Mouse (Mus musculus) heart, embryonic 16.5 days (tissue): ENCODE measurements around the gene Rybp. TPM values are rescaled to one million over a fixed set of nuclear protein-coding genes. Genes with fewer than 3 reads are reported as not detected.

Experiments
- ATAC-seq: fragments of 200-750 bp; cut with Nextera tagmentation; replicated peaks from 2 replicates; pipeline ENCODE4 v1.8.0; 2017; ENCODE audit warnings: moderate number of reproducible peaks; ENCODE audit not compliant: insufficient read depth, low FRiP score; ENCODE audit errors: extremely low read depth
- H3K27ac ChIP-seq: fragments of 300-500 bp; sonication (generic); 2 replicates; pipeline ENCODE4 v1.5.1; 2014; ENCODE audit warnings: mild to moderate bottlenecking, low read length, control low read depth, moderate library complexity
- H3K27me3 ChIP-seq: fragments of 300-500 bp; sonication (generic); 2 replicates; pipeline ENCODE4 v1.6.1; 2014; ENCODE audit warnings: low read length, mixed read lengths; ENCODE audit not compliant: control insufficient read depth, insufficient read depth
- H3K36me3 ChIP-seq: fragments of 300-500 bp; sonication (generic); 2 replicates; pipeline ENCODE4 v1.6.1; 2014; ENCODE audit not compliant: control insufficient read depth, insufficient read depth
- H3K4me1 ChIP-seq: fragments of 300-500 bp; sonication (generic); 2 replicates; pipeline ENCODE4 v1.6.1; 2014; ENCODE audit warnings: low read length, mixed read lengths; ENCODE audit not compliant: control insufficient read depth, insufficient read depth
- H3K4me2 ChIP-seq: fragments of 300-500 bp; sonication (generic); 2 replicates; pipeline ENCODE4 v1.6.1; 2014; ENCODE audit warnings: low read depth, mild to moderate bottlenecking, control low read depth, low read length
- H3K4me3 ChIP-seq: fragments of 300-500 bp; sonication (generic); 2 replicates; pipeline ENCODE4 v1.5.1; 2014; ENCODE audit warnings: mild to moderate bottlenecking, control low read depth, low read length
- H3K9ac ChIP-seq: fragments of 300-500 bp; sonication (generic); 2 replicates; pipeline ENCODE4 v1.6.1; 2014; ENCODE audit warnings: low read length, control low read depth
- H3K9me3 ChIP-seq: fragments of 300-500 bp; sonication (generic); replicated peaks from 2 replicates; pipeline ENCODE4 v1.6.1; 2016; ENCODE audit warnings: low read length; ENCODE audit not compliant: control insufficient read depth
- WGBS: fragments of 180-500 bp; shearing (Covaris S2); extraction: QIAGEN DNeasy Blood & Tissue Kit; methylation state at CpG from one replicate; pipeline ENCODE4 v1.1.7; 2014; 5-methylcytosine and 5-hydroxymethylcytosine counted together
- polyA plus RNA-seq: library from polyadenylated mRNA; unstranded; fragments of >200 nt; fragmentation: Nextera tagmentation; extraction: Ambion mirVana; gene quantifications from 2 replicates; pipeline ENCODE4 v1.2.1, GENCODE M21; 2015

Gene Rybp
- polyA plus RNA-seq, 1 experiment from 2014 or later: 10.8 TPM

- H3K4me3 ChIP-seq: no peak overlapping the region
- no peak overlapping the region for H3K9ac ChIP-seq
- 52% methylated on average over 3 of the region's 3 CpGs for WGBS
- H3K27me3 ChIP-seq: no peaks in the 10 kb centered on the region
- no peaks in the 10 kb centered on the region for H3K36me3 ChIP-seq
- ATAC-seq: no peak; the same call in 1 of the 2 replicates
- H3K27ac ChIP-seq: no peak overlapping the region
- peaks cover 17% of the 10 kb centered on the region for H3K4me1 ChIP-seq
- H3K4me2 ChIP-seq: no peak overlapping the region
- H3K9me3 ChIP-seq: no peaks in the 10 kb centered on the region
Measured at GRCm38 (mm10) chr6:100233522-100233921, 53.8 kb downstream of the Rybp start.

DNA sequence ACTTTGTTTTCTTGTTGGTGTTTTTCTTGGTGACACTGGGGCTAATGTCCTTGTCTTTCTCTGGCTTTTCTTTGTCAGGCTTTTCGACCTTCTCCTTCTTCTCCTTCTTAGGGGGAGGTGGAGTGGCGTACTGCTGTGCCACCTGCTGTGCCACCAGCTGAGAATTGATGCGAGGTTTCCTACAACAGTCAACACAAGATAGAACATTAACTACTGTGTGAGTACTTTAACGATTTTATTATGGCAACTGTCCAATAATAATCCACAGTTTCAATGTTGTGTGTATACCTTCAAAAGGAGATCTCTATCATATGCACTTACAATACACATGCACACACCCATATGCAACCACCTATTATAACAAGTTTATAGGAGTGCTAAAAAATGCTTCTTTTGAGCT lies 54.2 kb downstream of the Rybp start:
- Histone ChIP-seq H3K27me3 (no peaks in the 10 kb centered on the region), H3K36me3 (no peaks in the 10 kb centered on the region), H3K9me3 (no peaks in the 10 kb centered on the region), H3K4me2 (no peak overlapping the region), H3K27ac (no peak overlapping the region), H3K4me1 (peaks cover 17% of the 10 kb centered on the region), H3K9ac (no peak overlapping the region), H3K4me3 (no peak overlapping the region)
- no peak for ATAC-seq
- 56% methylated on average over 4 of the region's 4 CpGs for WGBS

DNA sequence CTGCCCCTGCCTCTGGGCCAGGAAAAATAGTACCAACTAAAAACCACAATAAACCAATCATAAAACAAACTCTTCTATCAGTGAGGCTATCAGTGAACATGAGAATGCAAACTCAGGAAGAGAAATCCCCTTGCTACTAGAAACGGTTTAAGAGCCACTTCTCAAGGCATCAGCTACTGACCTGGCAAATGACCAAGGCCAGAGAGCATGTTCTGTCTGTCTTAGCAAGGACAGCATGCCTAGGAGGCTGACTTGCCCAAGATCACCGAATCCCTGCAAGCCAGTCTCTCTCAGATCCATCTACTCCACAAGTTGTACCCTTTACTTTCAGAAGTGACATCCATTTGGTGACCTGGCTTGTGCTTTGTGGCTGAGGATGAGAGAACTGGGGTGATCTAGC lies 61.1 kb downstream of the Rybp start:
- Histone ChIP-seq H3K27ac (no peak overlapping the region), H3K27me3 (no peaks in the 10 kb centered on the region), H3K36me3 (no peaks in the 10 kb centered on the region), H3K4me3 (no peak overlapping the region), H3K9me3 (0 out of 2 replicates have a peak, but pooled peaks cover 2% of the 10 kb centered on the region), H3K4me1 (peaks cover 10% of the 10 kb centered on the region), H3K4me2 (no peak overlapping the region), H3K9ac (no peak overlapping the region)
- WGBS: 34% methylated on average over 2 of the region's 2 CpGs
- ATAC-seq: no peak

DNA sequence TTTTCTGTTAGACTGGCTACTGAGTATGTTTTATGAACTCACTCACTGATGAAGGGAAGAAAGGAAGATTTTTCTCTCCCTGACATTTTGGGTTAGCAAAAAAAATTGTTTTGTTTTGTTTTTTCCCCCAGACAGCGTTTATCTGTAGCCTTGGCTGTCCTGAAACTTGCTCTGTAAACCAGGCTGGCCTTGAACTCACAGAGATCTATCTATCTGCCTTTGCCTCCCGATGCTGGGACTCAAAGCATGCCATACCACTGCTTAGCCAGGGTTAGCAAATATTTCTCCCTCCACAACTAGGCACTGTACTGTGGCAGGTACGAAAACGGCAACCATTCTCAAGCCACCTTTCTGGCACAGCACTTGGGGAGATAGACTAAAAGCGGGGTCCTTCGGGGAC lies 63.4 kb downstream of the Rybp start:
- Histone ChIP-seq H3K27me3 (no peaks in the 10 kb centered on the region), H3K9ac (no peak overlapping the region), H3K4me2 (no peak overlapping the region), H3K4me3 (no peak overlapping the region), H3K36me3 (no peaks in the 10 kb centered on the region), H3K4me1 (peaks cover 15% of the 10 kb centered on the region), H3K9me3 (0 out of 2 replicates have a peak, but pooled peaks cover 2% of the 10 kb centered on the region), H3K27ac (no peak overlapping the region)
- WGBS: 90% methylated on average over 6 of the region's 6 CpGs
- ATAC-seq: no peak

- no peak for ATAC-seq
- H3K4me1 ChIP-seq: peaks cover 16% of the 10 kb centered on the region
- 0 out of 2 replicates have a peak, but pooled peaks cover 2% of the 10 kb centered on the region for H3K9me3 ChIP-seq
- no peaks in the 10 kb centered on the region for H3K36me3 ChIP-seq
- no peaks in the 10 kb centered on the region for H3K27me3 ChIP-seq
- no peak overlapping the region for H3K4me2 ChIP-seq
- no peak overlapping the region for H3K4me3 ChIP-seq
- no peak overlapping the region for H3K27ac ChIP-seq
- no peak overlapping the region for H3K9ac ChIP-seq
- WGBS: 90% methylated on average over 10 of the region's 10 CpGs
Measured at GRCm38 (mm10) chr6:100223435-100223834, 63.9 kb downstream of the Rybp start.

DNA sequence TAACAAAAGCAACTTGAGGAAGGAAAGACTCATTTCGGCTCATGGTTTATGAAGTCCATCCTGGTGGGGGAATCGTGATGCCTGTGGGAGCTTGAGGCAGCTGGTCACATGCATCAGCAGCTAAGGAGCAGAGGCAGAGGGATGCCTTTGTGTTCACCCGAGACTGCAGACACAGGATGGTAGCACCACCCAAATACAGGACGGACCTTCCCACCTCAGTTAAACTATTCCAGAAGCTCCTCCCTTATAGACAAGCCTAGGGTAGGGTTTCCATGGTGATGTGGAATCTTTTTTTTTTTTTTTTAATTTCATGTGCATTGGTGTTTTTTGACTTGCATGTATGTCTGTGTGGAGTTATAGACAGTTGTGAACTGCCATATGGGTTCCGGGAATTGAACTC lies 64.4 kb downstream of the Rybp start:
- no peak for ATAC-seq
- Histone ChIP-seq H3K27me3 (no peaks in the 10 kb centered on the region), H3K4me2 (no peak overlapping the region)

DNA sequence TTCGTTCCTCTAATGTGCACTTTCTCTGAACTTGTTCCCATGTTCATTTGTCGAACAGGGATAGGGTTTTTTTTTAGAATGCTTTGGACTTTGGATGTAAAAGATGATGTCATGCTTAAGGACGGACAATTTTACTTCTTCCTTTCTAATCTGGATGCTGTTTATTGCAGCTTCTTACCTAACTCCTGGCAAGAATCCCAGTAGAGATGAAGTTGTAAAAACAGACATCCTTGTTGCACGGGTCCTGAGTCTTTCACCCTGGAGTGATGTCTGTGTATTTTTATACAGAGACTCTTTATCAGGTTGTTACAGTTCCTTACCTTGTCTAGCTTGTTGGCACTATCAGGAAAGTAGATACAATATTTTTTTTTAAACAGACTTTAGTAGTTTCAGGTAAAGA lies 65.5 kb downstream of the Rybp start:
- H3K9me3 ChIP-seq: 0 out of 2 replicates have a peak, but pooled peaks cover 2% of the 10 kb centered on the region
- 26% methylated on average over 4 of the region's 4 CpGs for WGBS
- no peak overlapping the region for H3K4me2 ChIP-seq
- no peak overlapping the region for H3K27ac ChIP-seq
- H3K9ac ChIP-seq: no peak overlapping the region
- H3K36me3 ChIP-seq: no peaks in the 10 kb centered on the region
- H3K4me1 ChIP-seq: peaks cover 19% of the 10 kb centered on the region
- no peaks in the 10 kb centered on the region for H3K27me3 ChIP-seq
- H3K4me3 ChIP-seq: no peak overlapping the region
- no peak for ATAC-seq

More for the DNA sequence above, 64.4 kb downstream of the Rybp start:
- Histone ChIP-seq H3K9ac (no peak overlapping the region), H3K36me3 (no peaks in the 10 kb centered on the region), H3K9me3 (0 out of 2 replicates have a peak, but pooled peaks cover 2% of the 10 kb centered on the region), H3K4me1 (peaks cover 16% of the 10 kb centered on the region), H3K27ac (no peak overlapping the region), H3K4me3 (no peak overlapping the region)
- 87% methylated on average over 5 of the region's 5 CpGs for WGBS

DNA sequence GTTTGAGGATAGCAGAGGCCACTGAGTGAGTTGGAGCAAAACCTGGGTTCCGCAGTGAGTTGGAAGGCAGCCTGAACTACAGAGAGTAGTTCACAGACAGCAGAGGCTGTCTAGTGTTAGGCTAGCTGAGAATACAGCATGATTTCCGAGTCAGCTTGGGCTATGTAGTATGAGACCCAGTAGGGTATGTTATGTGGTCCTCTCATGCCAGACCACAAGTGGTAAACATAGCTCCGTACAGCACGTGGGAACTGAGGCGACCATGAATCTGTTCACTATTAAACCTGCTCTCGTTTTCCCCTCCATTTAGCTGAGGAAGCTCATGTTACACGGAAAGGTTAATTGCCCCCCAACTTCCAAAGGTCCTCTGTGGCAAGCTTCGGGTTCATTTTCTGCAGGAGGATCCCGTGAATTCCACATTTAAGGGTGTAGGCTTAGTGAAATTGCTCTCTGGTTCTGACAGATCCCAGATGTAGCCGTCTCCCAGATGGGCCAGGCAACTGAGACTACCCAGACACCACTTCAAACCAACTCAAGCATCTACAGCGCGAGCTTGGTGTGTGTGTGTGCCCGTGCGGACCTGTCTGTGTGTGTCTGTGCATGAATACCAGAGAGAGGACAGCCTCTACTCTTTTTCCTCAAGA lies 66.2 kb downstream of the Rybp start:
- Histone ChIP-seq H3K27me3 (no peaks in the 10 kb centered on the region), H3K27ac (no peak overlapping the region), H3K4me1 (peaks cover 26% of the 10 kb centered on the region), H3K9me3 (0 out of 2 replicates have a peak, but pooled peaks cover 2% of the 10 kb centered on the region), H3K36me3 (no peaks in the 10 kb centered on the region), H3K4me3 (no peak overlapping the region), H3K4me2 (no peak overlapping the region), H3K9ac (no peak overlapping the region)
- ATAC-seq: no peak
- 54% methylated on average over 14 of the region's 14 CpGs for WGBS

- no peaks in the 10 kb centered on the region for H3K36me3 ChIP-seq
- H3K9ac ChIP-seq: no peak overlapping the region
- H3K4me1 ChIP-seq: peaks cover 36% of the 10 kb centered on the region
- no peaks in the 10 kb centered on the region for H3K27me3 ChIP-seq
- no peak overlapping the region for H3K4me3 ChIP-seq
- no peak overlapping the region for H3K4me2 ChIP-seq
- H3K9me3 ChIP-seq: 0 out of 2 replicates have a peak, but pooled peaks cover 2% of the 10 kb centered on the region
- H3K27ac ChIP-seq: no peak overlapping the region
- no peak for ATAC-seq
- 64% methylated on average over 3 of the region's 3 CpGs for WGBS
Measured at GRCm38 (mm10) chr6:100219971-100220370, 67.3 kb downstream of the Rybp start.
